Mouse (Mus musculus): ENCODE results near the gene Dnajc7.

- TF ChIP-seq POLR2A (IDR thresholded peaks at IDR 0.05; ENCODE audit: borderline replicate concordance, extremely low read depth, insufficient read depth, insufficient read length, poor library complexity, severe bottlenecking) (no peak), CTCF (IDR thresholded peaks at IDR 0.05; ENCODE audit: borderline replicate concordance, extremely low read depth, insufficient read depth, insufficient read length) (no peak)
Observed at GRCm38 (mm10) chr11:100613241-100613640, 6.7 kb downstream of the Dnajc7 start.

Measured in brain, embryonic 14.5 days (tissue).